Mouse (Mus musculus): Measurements from ENCODE around the gene Dok1. TPM values are rescaled to one million over a fixed set of nuclear protein-coding genes. Genes with fewer than 3 reads are reported as not detected.

Dok1 gene
- polyA plus RNA-seq, 1 experiment: 256 TPM

- H3K4me1 ChIP-seq: peaks cover 86% of the 10 kb centered on the region
- peak overlapping the region; percentile 99 for H3K4me3 ChIP-seq (replicated peaks)
- no peaks in the 10 kb centered on the region for H3K27me3 ChIP-seq (replicated peaks)
- TF ChIP-seq GATA1 (IDR thresholded peaks at IDR 0.05; ENCODE audit: borderline replicate concordance, low read length) (no peak), FLI1 (IDR thresholded peaks at IDR 0.05; ENCODE audit: low read length) (no peak)
- H3K9me3 ChIP-seq: no peaks in the 10 kb centered on the region
- H3K36me3 ChIP-seq (replicated peaks; ENCODE audit: low read length): peaks cover 80% of the 10 kb centered on the region
Measured at GRCm38 (mm10) chr6:83053136-83053960, 20.1 kb upstream of the Dok1 start.

GRCm38 (mm10) chr6:83049367-83049766 lies 16.1 kb upstream of the Dok1 start:
- no peaks in the 10 kb centered on the region for H3K9me3 ChIP-seq
- no peak for TF ChIP-seq GATA1 (IDR thresholded peaks at IDR 0.05; ENCODE audit: borderline replicate concordance, low read length)
- TF ChIP-seq FLI1 (IDR thresholded peaks at IDR 0.05; ENCODE audit: low read length): no peak
- H3K4me1 ChIP-seq: peaks cover 80% of the 10 kb centered on the region
- peaks cover 55% of the 10 kb centered on the region for H3K36me3 ChIP-seq (replicated peaks; ENCODE audit: low read length)
- H3K27me3 ChIP-seq (replicated peaks): no peaks in the 10 kb centered on the region
- H3K4me3 ChIP-seq (replicated peaks): no peak overlapping the region

DNA sequence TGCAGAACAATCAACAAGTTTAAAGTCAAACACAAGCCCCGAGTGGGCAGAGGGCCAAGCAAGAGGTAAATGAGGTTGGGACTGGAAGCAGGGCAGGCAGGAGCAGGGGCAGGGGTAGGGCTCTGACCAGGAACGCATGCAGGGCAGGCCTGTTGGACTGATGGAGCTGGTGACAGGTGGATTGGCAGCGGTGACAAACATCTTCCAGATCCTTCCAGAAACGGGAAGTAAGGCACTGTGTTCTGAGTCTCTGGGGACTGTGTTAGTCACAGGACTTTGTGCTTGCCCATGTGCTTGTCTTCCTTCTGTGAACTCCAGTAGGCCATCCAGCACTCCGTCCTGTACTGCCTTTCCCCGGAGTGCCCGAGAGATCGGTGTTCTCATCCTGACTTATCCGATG lies 11.5 kb upstream of the Dok1 start:
- Histone ChIP-seq H3K27me3 (replicated peaks) (no peaks in the 10 kb centered on the region), H3K36me3 (replicated peaks; ENCODE audit: low read length) (peaks cover 52% of the 10 kb centered on the region), H3K4me3 (replicated peaks) (no peak overlapping the region), H3K9me3 (no peaks in the 10 kb centered on the region), H3K4me1 (peaks cover 80% of the 10 kb centered on the region)
- no peak for TF ChIP-seq FLI1 (IDR thresholded peaks at IDR 0.05; ENCODE audit: low read length)
- no peak for TF ChIP-seq GATA1 (IDR thresholded peaks at IDR 0.05; ENCODE audit: borderline replicate concordance, low read length)

DNA sequence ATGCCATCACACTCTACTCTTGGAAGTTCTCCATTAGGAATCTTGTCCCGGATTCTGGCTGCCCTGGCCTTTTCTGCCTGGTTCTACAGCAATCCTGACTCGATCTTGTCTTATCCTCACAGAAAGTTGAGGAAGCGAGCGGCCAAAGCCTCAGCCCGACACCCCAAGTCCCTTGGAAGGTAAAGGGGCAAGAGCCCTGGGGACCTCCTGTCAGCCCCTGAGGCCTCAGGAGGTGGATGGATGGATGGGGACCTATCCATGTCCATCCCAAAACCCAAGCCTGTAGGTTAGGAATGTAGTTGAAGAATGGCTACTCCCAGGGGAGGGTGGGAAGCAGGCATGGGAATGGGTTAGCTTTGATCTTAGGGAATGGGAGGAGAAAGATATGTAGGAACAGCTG lies 10.7 kb upstream of the Dok1 start:
- Histone ChIP-seq H3K4me1 (peaks cover 78% of the 10 kb centered on the region), H3K27me3 (replicated peaks) (no peaks in the 10 kb centered on the region), H3K36me3 (replicated peaks; ENCODE audit: low read length) (peaks cover 45% of the 10 kb centered on the region), H3K4me3 (replicated peaks) (no peak overlapping the region), H3K9me3 (no peaks in the 10 kb centered on the region)
- TF ChIP-seq GATA1 (IDR thresholded peaks at IDR 0.05; ENCODE audit: borderline replicate concordance, low read length): no peak
- TF ChIP-seq FLI1 (IDR thresholded peaks at IDR 0.05; ENCODE audit: low read length): no peak

- H3K27me3 ChIP-seq (replicated peaks): no peaks in the 10 kb centered on the region
- TF ChIP-seq GATA1 (IDR thresholded peaks at IDR 0.05; ENCODE audit: borderline replicate concordance, low read length) (no peak), FLI1 (IDR thresholded peaks at IDR 0.05; ENCODE audit: low read length) (no peak)
- H3K36me3 ChIP-seq (replicated peaks; ENCODE audit: low read length): peaks cover 41% of the 10 kb centered on the region
- H3K4me1 ChIP-seq: peaks cover 78% of the 10 kb centered on the region
- H3K9me3 ChIP-seq: no peaks in the 10 kb centered on the region
- no peak overlapping the region for H3K4me3 ChIP-seq (replicated peaks)
Measured at GRCm38 (mm10) chr6:83043561-83043960, 10.3 kb upstream of the Dok1 start.

- H3K36me3 ChIP-seq (replicated peaks; ENCODE audit: low read length): peaks cover 54% of the 10 kb centered on the region
- peaks cover 80% of the 10 kb centered on the region for H3K4me1 ChIP-seq
- H3K27me3 ChIP-seq (replicated peaks): no peaks in the 10 kb centered on the region
- H3K9me3 ChIP-seq: no peaks in the 10 kb centered on the region
- H3K4me3 ChIP-seq (replicated peaks): peak overlapping the region; percentile 71
- TF ChIP-seq GATA1 (IDR thresholded peaks at IDR 0.05; ENCODE audit: borderline replicate concordance, low read length): no peak
- TF ChIP-seq FLI1 (IDR thresholded peaks at IDR 0.05; ENCODE audit: low read length): no peak
Measured at GRCm38 (mm10) chr6:83040601-83041000, 7.3 kb upstream of the Dok1 start.

DNA sequence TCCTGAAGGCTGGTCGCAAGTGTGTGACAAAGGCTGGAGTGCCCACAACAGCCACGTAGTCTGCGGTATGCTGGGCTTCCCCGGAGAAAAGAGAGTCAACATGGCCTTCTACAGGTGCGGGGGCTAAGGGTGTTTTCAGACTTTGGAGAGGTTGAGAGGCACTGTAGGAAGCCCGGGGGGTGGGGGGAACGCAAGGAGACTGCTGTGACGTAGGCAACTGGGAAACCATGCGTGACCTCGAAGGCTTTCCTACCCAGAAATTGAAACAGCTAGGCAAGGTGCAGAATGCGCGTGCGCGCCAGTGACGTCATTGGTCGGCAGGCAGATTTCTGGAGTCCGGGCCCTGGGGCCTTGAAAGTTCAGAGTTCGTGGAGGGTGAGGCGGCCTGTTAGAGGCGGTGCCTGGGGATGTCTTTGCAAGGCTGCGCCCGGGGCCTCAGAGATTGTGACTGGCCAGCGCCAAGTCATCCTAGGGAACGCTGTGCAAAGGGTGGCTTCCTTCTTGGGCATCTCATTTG lies 5.3 kb upstream of the Dok1 start:
- H3K36me3 ChIP-seq (replicated peaks; ENCODE audit: low read length): peaks cover 44% of the 10 kb centered on the region

GRCm38 (mm10) chr6:83037188-83037587 lies 3.9 kb upstream of the Dok1 start:
- TF ChIP-seq GATA1 (IDR thresholded peaks at IDR 0.05; ENCODE audit: borderline replicate concordance, low read length) (no peak), FLI1 (IDR thresholded peaks at IDR 0.05; ENCODE audit: low read length) (no peak)
- peaks cover 41% of the 10 kb centered on the region for H3K36me3 ChIP-seq (replicated peaks; ENCODE audit: low read length)
- H3K27me3 ChIP-seq (replicated peaks): no peaks in the 10 kb centered on the region
- H3K9me3 ChIP-seq: no peaks in the 10 kb centered on the region
- H3K4me1 ChIP-seq: peaks cover 83% of the 10 kb centered on the region
- H3K4me3 ChIP-seq (replicated peaks): no peak overlapping the region

More for the DNA sequence above, 5.3 kb upstream of the Dok1 start:
- no peak for TF ChIP-seq GATA1 (IDR thresholded peaks at IDR 0.05; ENCODE audit: borderline replicate concordance, low read length)
- TF ChIP-seq FLI1 (IDR thresholded peaks at IDR 0.05; ENCODE audit: low read length): no peak
- peak overlapping the region; percentile 66 for H3K4me3 ChIP-seq (replicated peaks)
- H3K27me3 ChIP-seq (replicated peaks): no peaks in the 10 kb centered on the region
- H3K4me1 ChIP-seq: peaks cover 87% of the 10 kb centered on the region
- no peaks in the 10 kb centered on the region for H3K9me3 ChIP-seq

DNA sequence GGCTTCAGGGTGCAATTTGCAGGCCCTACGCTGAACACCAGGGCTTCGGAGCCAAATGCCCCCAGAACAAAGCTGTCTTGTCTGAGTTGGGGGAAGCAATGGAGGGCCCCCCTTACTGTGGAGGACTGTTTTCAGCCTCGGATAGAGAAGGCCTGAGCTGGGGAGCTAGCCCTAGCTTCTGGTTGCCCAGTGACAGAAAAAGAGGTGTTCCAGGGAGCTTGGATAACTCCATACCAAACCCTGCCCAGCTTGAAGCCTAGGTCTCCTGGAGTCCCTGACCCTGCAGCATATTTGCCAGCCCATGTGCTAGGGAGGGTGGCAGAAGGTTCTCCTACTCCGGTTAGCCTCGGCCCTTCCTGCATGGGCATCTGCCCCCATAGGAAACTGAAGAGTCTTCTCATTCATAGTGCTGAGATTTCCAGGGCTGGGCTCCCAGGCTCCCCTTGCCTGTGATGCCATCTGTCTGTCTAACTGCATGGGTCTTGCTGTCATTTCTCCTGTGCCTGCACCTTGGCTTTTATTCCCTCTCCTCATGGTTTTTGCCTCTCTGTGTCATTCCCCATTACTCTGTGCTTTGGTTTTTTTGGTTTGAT lies 1.3 kb upstream of the Dok1 start:
- peak overlapping the region; percentile 92 for H3K4me3 ChIP-seq (replicated peaks)
- peaks cover 53% of the 10 kb centered on the region for H3K36me3 ChIP-seq (replicated peaks; ENCODE audit: low read length)
- H3K9me3 ChIP-seq: no peaks in the 10 kb centered on the region
- H3K4me1 ChIP-seq: peaks cover 86% of the 10 kb centered on the region
- TF ChIP-seq GATA1 (IDR thresholded peaks at IDR 0.05; ENCODE audit: borderline replicate concordance, low read length) (no peak), FLI1 (IDR thresholded peaks at IDR 0.05; ENCODE audit: low read length) (no peak)
- H3K27me3 ChIP-seq (replicated peaks): no peaks in the 10 kb centered on the region

DNA sequence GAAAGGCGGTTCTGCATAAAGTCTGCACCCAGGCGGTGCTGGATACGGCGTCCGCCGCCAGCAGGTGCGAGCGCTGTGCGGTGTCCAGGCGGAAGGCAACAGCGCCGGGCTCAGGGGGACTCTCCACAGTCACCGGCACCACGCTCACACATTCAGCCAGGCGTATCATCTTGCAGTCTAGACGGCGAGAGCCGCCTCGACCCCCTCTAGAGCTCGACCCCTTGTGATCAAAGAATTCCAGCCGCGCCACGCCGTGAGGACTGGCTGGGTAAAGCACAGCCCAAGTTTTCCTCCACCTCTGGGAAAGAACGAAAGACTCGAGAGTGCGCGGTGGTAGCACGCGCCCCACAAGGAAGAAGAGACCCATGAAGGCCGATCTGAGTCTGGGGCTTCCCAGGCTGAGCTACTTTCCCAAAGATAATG lies 491 bp downstream of the Dok1 start:
- no peaks in the 10 kb centered on the region for H3K9me3 ChIP-seq
- no peak for TF ChIP-seq FLI1 (IDR thresholded peaks at IDR 0.05; ENCODE audit: low read length)
- no peak for TF ChIP-seq GATA1 (IDR thresholded peaks at IDR 0.05; ENCODE audit: borderline replicate concordance, low read length)
- H3K4me1 ChIP-seq: peaks cover 88% of the 10 kb centered on the region
- H3K36me3 ChIP-seq (replicated peaks; ENCODE audit: low read length): peaks cover 58% of the 10 kb centered on the region
- no peaks in the 10 kb centered on the region for H3K27me3 ChIP-seq (replicated peaks)
- peak overlapping the region; percentile 92 for H3K4me3 ChIP-seq (replicated peaks)

Measured in megakaryocyte, embryonic 14.5 days (primary cell).